Comparison of ENCODE assay signal across 22 mouse cellular contexts in the genomic region with DNA sequence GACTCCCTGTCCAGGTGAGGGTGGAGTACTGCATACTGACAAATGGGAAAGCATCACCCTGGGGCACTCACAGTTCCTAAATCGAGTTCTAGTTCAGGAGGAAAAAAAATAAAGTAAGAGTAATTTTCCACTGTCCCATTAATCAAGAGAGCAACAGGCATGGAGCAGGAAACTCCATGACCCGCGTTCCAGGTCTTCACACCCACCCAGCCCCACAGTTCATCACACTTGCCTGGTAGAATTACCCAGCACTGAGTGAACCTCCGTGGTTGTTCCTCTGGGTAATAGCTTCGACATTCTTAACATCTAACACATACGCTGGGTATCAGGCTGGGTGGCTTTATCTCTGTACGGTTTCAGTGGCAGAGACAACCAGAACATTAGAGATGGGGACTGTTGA. TPM values are rescaled to one million over a fixed set of nuclear protein-coding genes. Genes with fewer than 3 reads are reported as not detected.
DNase-seq lines count a peak whose midpoint lies in the region; ATAC-seq and TF ChIP-seq lines count a peak whose summit lies in the region.
"Had no signal": no experiment of that assay in that cellular context is flagged by ENCODE, and none has a peak within 500 bp of the region (broad histone marks: within the 10 kb centered on the region; RNA-seq: fewer than 3 reads in every experiment).

No protein-coding gene starts in this region.

- H3K27ac ChIP-seq in kidney, embryonic 15.5 days = no peak overlapping the region
- H3K27ac ChIP-seq in kidney, postnatal 0 days = no peak overlapping the region
- H3K27ac ChIP-seq: embryonic facial prominence, embryonic 13.5 days; embryonic facial prominence, embryonic 15.5 days; forebrain, embryonic 10.5 days; forebrain, embryonic 12.5 days had no signal

- H3K4me2 ChIP-seq in kidney, embryonic 15.5 days = no peak overlapping the region
- H3K4me2 ChIP-seq in kidney, postnatal 0 days (ENCODE audit: low read length) = no peak overlapping the region
- H3K4me2 ChIP-seq: embryonic facial prominence, embryonic 13.5 days; embryonic facial prominence, embryonic 15.5 days; forebrain, embryonic 12.5 days had no signal

- WGBS in kidney, embryonic 15.5 days = 38% methylated on average over 7 of the region's 7 CpGs
- WGBS in kidney, postnatal 0 days = 32% methylated on average over 7 of the region's 7 CpGs

- no peak overlapping the region for H3K9ac ChIP-seq in kidney, embryonic 15.5 days
- no peak overlapping the region for H3K9ac ChIP-seq in kidney, postnatal 0 days (ENCODE audit: low read depth, low read length)
- H3K9ac ChIP-seq: embryonic facial prominence, embryonic 13.5 days; embryonic facial prominence, embryonic 15.5 days; forebrain, embryonic 12.5 days had no signal

- H3K4me3 ChIP-seq in kidney, embryonic 15.5 days (replicated peaks) = no peak overlapping the region
- no peak overlapping the region for H3K4me3 ChIP-seq in kidney, postnatal 0 days (replicated peaks; ENCODE audit: low read depth, low read length)
- H3K4me3 ChIP-seq: embryonic facial prominence, embryonic 13.5 days; embryonic facial prominence, embryonic 15.5 days; erythroblast, embryonic 14.5 days; forebrain, embryonic 10.5 days; forebrain, embryonic 12.5 days had no signal

- H3K9me3 ChIP-seq in kidney, embryonic 15.5 days (replicated peaks) = no peaks in the 10 kb centered on the region
- no peaks in the 10 kb centered on the region for H3K9me3 ChIP-seq in kidney, postnatal 0 days (replicated peaks; ENCODE audit: low read length)
- H3K9me3 ChIP-seq: embryonic facial prominence, embryonic 13.5 days; embryonic facial prominence, embryonic 15.5 days; forebrain, embryonic 10.5 days; forebrain, embryonic 12.5 days had no signal

- H3K27me3 ChIP-seq in kidney, embryonic 15.5 days = no peaks in the 10 kb centered on the region
- H3K27me3 ChIP-seq in kidney, postnatal 0 days (ENCODE audit: insufficient read depth, low read length) = no peaks in the 10 kb centered on the region
- H3K27me3 ChIP-seq: embryonic facial prominence, embryonic 13.5 days; embryonic facial prominence, embryonic 15.5 days; forebrain, embryonic 12.5 days had no signal

- no peak for TF ChIP-seq CTCF in kidney, postnatal 0 days (IDR thresholded peaks at IDR 0.05; ENCODE audit: low read depth)

- no peaks in the 10 kb centered on the region for H3K36me3 ChIP-seq in kidney, embryonic 15.5 days
- H3K36me3 ChIP-seq in kidney, postnatal 0 days (ENCODE audit: insufficient read depth, low read length) = no peaks in the 10 kb centered on the region
- H3K36me3 ChIP-seq: embryonic facial prominence, embryonic 13.5 days; embryonic facial prominence, embryonic 15.5 days; forebrain, embryonic 10.5 days; forebrain, embryonic 12.5 days had no signal

- peak; percentile 67 for ATAC-seq in kidney, embryonic 15.5 days (replicated peaks; ENCODE audit: low FRiP score)
- peak; percentile 72; the same call in 1 of the 2 replicates for ATAC-seq in kidney, postnatal 0 days (replicated peaks; ENCODE audit: low FRiP score, low read depth)
- ATAC-seq: forebrain, embryonic 14.5 days; forebrain, embryonic 16.5 days had no signal

- H3K4me1 ChIP-seq in kidney, embryonic 15.5 days = 0 out of 2 replicates have a peak, but pooled peaks cover 3% of the 10 kb centered on the region
- H3K4me1 ChIP-seq in kidney, postnatal 0 days (replicated peaks; ENCODE audit: insufficient read depth, low read length) = no peaks in the 10 kb centered on the region
- H3K4me1 ChIP-seq: embryonic facial prominence, embryonic 13.5 days; embryonic facial prominence, embryonic 15.5 days; forebrain, embryonic 10.5 days; forebrain, embryonic 12.5 days had no signal

- no peak for DNase-seq in kidney, postnatal 36 days
- DNase-seq in kidney, postnatal 0 days (ENCODE audit: low spot score) = peak; percentile 45
- no peak for DNase-seq in kidney, adult 11 months
- DNase-seq: adrenal gland, adult 2 months; adrenal gland, postnatal 10 days; adrenal gland, postnatal 25 days; cerebellum, adult 11 months; cerebellum, adult 18-20 months; cerebellum, adult 8-10 months; cerebellum, adult 9-11 months; cerebellum, postnatal 14 days; cerebellum, postnatal 36 days; embryo, embryonic 11 days had no signal

RNA-seq across cellular contexts. Expression of gene 4930412O13Rik, which starts 47.3 kb away (rescaled TPM):
- polyA plus RNA-seq in kidney, embryonic 15.5 days (2015; fragmentation: Nextera tagmentation; extraction: Ambion mirVana) = 2.8 and 3.0 TPM in 2 replicates
- polyA plus RNA-seq in kidney, postnatal 0 days (2015; fragmentation: Nextera tagmentation; extraction: Ambion mirVana) = 3.3 and 5.0 TPM in 2 replicates
- polyA plus RNA-seq: C2C12; embryonic facial prominence, embryonic 13.5 days; erythroblast, embryonic 14.5 days; forebrain, embryonic 14.5 days; forebrain, embryonic 16.5 days had no signal

RNA-seq across cellular contexts. Expression of gene 9230102O04Rik, which starts 55.6 kb away (rescaled TPM):
- polyA plus RNA-seq in kidney, embryonic 15.5 days (2015; fragmentation: Nextera tagmentation; extraction: Ambion mirVana) = 4.9 and 6.2 TPM in 2 replicates
- polyA plus RNA-seq in kidney, postnatal 0 days (2015; fragmentation: Nextera tagmentation; extraction: Ambion mirVana) = 12.5 and 18.7 TPM in 2 replicates
- polyA plus RNA-seq: adrenal gland, adult 2 months; C2C12; erythroblast, embryonic 14.5 days; forebrain, embryonic 10.5 days; forebrain, embryonic 16.5 days had no signal

RNA-seq across cellular contexts. Expression of gene Gata3, which starts 56.1 kb away (rescaled TPM):
- 98.5 and 108 TPM in 2 replicates for polyA plus RNA-seq in kidney, embryonic 15.5 days (2015; fragmentation: Nextera tagmentation; extraction: Ambion mirVana)
- 95.1 and 99.1 TPM in 2 replicates for polyA plus RNA-seq in kidney, postnatal 0 days (2015; fragmentation: Nextera tagmentation; extraction: Ambion mirVana)
